Mouse (Mus musculus): ENCODE measurements around the gene Dnajb13. TPM values are rescaled to one million over a fixed set of nuclear protein-coding genes. Genes with fewer than 3 reads are reported as not detected.

Dnajb13 gene
- 0.42 and 0.81 TPM in 2 replicates for polyA plus RNA-seq (2016; fragmentation: Nextera tagmentation; extraction: Ambion mirVana)

DNA sequence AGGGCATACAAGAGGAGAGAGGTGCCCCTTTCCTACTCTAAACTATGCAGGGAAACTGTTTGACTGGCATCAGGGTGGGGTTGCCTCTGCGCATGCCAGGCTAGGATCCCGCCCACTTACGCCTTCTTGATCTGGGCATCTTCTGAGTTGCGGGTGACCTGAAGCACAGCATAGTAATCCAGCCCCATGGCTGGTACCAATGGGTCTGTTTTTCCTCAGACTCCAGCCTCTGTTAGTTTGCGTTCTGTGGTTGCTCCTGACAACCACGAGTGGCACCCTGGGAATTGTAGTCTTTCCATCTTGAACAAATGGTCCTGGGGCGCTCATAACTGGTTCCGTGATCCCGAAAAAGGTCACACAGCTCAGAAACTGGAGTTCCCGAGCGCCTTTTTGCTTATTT lies at the start of gene Dnajb13:
TSS of gene Dnajb13 (minus strand) at position 388 of the 400 bp plus-strand sequence.
- H3K9me3 ChIP-seq (replicated peaks): no peaks in the 10 kb centered on the region
- WGBS: 48% methylated on average over 11 of the region's 11 CpGs
- peak; percentile 24 for DNase-seq (ENCODE audit: low spot score)
- peaks cover 5% of the 10 kb centered on the region for H3K4me1 ChIP-seq
- H3K4me3 ChIP-seq: peak within 1 kb of the TSS; percentile 16; the same call in 1 of the 2 replicates
- H3K27me3 ChIP-seq (ENCODE audit: low read depth, poor library complexity, severe bottlenecking): no peaks in the 10 kb centered on the region
- H3K27ac ChIP-seq (replicated peaks): no peak within 1 kb of the TSS
- H3K36me3 ChIP-seq: no peaks in the 10 kb centered on the region

DNA sequence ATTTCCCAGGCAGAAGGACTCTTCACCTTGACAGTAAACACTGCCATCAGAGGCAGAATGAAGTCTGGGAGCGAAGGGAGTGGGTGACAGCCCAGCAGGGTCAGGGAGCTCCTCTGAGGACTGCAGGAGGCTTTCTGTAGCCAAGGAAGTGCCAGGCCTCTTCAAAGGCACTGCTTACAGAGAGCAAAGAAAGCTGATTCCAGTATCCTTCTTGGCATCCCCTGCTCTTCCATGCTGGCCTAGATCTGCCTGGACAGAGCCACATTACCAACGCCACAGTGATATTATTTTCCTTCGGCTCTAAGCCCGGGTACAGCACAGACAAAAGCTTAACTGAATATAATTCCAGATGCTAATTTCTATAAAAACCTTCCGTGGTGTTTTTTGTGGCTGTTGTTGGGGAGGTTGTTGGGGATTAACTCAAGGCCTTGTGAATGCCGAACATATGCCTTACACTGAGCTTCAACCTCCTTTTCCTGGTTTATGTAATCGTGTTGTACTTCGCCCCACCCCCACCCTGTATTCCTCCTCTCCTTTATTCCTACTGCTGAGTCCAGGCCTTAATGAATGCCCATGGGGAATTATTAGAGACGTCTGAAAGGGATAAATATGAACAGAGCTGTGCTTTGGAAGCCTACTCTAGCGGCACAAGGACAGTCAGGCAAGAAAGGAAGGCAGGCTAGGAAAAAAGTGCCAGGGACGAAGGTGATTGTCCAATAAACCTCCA lies 47.3 kb upstream of the Dnajb13 start:
- Histone ChIP-seq H3K4me3 (no peak overlapping the region), H3K27ac (replicated peaks) (0 out of 2 replicates have a peak overlapping the region, but pooled peaks have one; percentile 52), H3K27me3 (ENCODE audit: low read depth, poor library complexity, severe bottlenecking) (no peaks in the 10 kb centered on the region), H3K9me3 (replicated peaks) (no peaks in the 10 kb centered on the region), H3K4me1 (no peaks in the 10 kb centered on the region), H3K36me3 (peaks cover 8% of the 10 kb centered on the region; the same call in 1 of the 2 replicates)
- DNase-seq (ENCODE audit: low spot score): no peak
- 80% methylated on average over 11 of the region's 11 CpGs for WGBS

DNA sequence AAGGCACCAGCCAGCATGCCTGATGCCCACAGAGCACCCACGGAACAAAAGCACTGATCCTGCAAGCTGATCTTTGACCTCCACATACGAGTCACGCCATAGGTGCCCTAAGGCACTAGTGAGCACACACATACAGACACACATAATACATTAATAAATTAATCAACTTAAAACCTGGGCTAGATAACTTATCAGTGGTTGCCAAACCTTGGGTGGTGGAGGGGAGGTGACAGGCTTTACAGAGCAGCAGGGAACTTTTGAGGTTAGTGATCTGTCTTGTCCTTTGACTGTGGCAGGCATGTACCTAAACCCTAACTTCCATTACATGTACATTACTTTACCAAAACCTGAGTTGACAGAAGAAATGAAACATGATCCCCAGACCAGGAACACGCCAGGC lies 44.6 kb upstream of the Dnajb13 start:
- Histone ChIP-seq H3K27ac (replicated peaks) (no peak overlapping the region), H3K27me3 (ENCODE audit: low read depth, poor library complexity, severe bottlenecking) (no peaks in the 10 kb centered on the region), H3K9me3 (replicated peaks) (no peaks in the 10 kb centered on the region), H3K36me3 (no peaks in the 10 kb centered on the region), H3K4me1 (peaks cover 15% of the 10 kb centered on the region), H3K4me3 (no peak overlapping the region)
- no peak for DNase-seq (ENCODE audit: low spot score)
- WGBS: 83% methylated on average over 4 of the region's 4 CpGs

DNA sequence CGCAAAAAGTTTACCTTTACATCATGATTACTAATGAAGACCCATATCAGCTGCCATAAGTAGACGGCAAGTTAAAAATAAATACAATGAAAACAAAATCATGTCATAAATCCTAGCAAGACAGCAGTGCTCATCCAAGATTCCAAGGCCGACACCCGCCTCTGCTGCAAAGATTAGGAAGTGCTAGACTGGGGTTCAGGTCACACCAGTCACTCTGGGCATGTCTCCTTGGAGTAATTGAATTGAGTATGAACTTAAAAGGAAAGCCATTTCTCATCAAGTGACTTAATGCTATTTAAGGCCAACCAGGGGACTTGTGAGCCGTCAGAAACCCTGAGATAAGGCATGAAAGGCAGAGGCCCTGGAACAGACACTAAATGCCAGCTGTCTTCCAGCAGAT lies 42.5 kb upstream of the Dnajb13 start:
- H3K4me1 ChIP-seq: peaks cover 15% of the 10 kb centered on the region

DNA sequence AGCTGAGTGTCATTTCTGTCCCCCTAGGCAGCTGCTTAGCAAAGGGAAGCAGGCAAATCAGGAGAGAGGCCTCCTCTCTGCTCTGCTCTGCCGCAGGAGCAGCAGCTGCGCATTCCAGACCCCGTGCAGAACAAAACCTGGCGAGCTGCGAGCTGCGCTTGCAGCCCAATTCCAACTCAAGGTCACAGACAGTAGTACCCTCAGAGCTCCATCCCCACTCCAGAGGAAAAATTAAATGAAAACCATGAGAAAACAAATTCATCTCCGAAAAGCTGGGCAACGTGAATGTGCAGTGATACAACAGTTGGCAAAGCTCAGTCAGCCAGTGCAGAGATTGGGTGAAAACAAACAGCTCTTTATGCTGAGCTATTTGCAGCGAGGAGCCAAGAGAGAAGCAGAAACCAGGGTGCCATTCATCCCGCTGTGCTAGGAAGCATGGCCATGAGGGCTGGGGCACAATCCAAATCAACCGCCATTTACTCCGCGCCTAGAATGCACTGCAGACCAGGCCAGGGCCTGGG lies 40.7 kb upstream of the Dnajb13 start:
- 25% methylated on average over 13 of the region's 13 CpGs for WGBS
- H3K36me3 ChIP-seq: peaks cover 5% of the 10 kb centered on the region; the same call in 1 of the 2 replicates
- peaks cover 15% of the 10 kb centered on the region for H3K4me1 ChIP-seq
- DNase-seq (ENCODE audit: low spot score): peak; percentile 41
- H3K27ac ChIP-seq (replicated peaks): peak overlapping the region; percentile 81
- H3K27me3 ChIP-seq (ENCODE audit: low read depth, poor library complexity, severe bottlenecking): no peaks in the 10 kb centered on the region
- no peaks in the 10 kb centered on the region for H3K9me3 ChIP-seq (replicated peaks)
- peak overlapping the region; percentile 21; the same call in 1 of the 2 replicates for H3K4me3 ChIP-seq

More for the DNA sequence above, 42.5 kb upstream of the Dnajb13 start:
- no peaks in the 10 kb centered on the region for H3K9me3 ChIP-seq (replicated peaks)
- WGBS: 91% methylated on average over 5 of the region's 5 CpGs
- no peaks in the 10 kb centered on the region for H3K27me3 ChIP-seq (ENCODE audit: low read depth, poor library complexity, severe bottlenecking)
- H3K4me3 ChIP-seq: no peak overlapping the region
- H3K27ac ChIP-seq (replicated peaks): no peak overlapping the region
- no peaks in the 10 kb centered on the region for H3K36me3 ChIP-seq
- DNase-seq (ENCODE audit: low spot score): no peak

DNA sequence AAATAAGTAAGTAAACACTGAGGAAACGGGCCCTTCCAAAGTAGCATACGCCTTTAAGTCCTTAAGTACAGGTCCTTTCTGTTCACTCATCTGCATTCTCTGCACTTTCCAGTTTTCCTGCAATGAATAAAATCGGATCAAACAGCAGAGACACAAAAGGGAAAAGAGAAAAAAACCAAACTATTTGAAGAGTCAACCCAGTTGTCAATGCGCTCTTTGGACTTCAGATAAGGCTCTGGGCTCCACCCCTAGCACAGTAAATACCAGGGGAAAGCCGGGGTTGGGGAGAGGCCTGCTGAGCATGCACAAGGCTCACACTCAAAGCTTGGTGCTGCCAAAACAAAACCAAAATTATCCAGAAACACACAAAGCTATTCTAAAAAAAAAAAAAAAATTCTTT lies 40.2 kb upstream of the Dnajb13 start:
- H3K27me3 ChIP-seq (ENCODE audit: low read depth, poor library complexity, severe bottlenecking): no peaks in the 10 kb centered on the region
- WGBS: 57% methylated on average over 5 of the region's 5 CpGs
- H3K27ac ChIP-seq (replicated peaks): peak overlapping the region; percentile 81
- no peaks in the 10 kb centered on the region for H3K9me3 ChIP-seq (replicated peaks)
- no peak overlapping the region for H3K4me3 ChIP-seq
- peaks cover 10% of the 10 kb centered on the region; the same call in 1 of the 2 replicates for H3K36me3 ChIP-seq
- DNase-seq (ENCODE audit: low spot score): no peak
- H3K4me1 ChIP-seq: peaks cover 15% of the 10 kb centered on the region

DNA sequence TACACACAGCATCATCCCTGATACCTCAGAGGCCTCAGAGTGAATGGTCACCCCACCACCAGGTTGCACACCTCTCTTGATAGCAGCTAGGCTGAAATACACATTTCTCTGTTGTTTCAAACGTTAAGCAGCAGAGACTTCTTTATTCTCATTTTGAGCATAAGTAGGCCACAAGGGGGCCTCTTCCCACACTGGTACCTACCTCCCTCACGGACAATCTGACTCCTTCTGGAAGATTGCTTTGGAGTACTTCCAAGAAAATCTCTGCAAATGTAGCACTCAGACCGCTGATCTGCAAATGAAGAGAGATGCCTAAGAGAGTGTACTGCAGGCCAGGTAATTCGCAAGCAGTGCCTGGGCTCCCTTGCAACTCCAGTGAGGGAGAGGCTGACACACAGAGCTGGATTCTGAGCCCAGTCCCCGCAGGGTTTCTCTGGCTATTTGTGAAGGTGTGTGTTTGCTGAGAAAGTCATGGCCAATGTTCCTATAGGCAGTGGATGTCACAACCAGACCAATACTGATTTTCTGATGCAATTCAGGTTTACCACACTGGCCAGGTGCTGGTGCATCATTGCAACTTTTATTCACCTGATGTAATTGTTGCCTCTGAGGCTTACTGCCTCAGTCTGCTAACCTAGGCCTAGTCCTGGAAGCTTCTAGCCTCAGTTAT lies 35.7 kb upstream of the Dnajb13 start:
- no peak overlapping the region for H3K27ac ChIP-seq (replicated peaks)
- 73% methylated on average over 5 of the region's 5 CpGs for WGBS
- no peak for DNase-seq (ENCODE audit: low spot score)

GRCm38 (mm10) chr7:100549796-100550195 lies 35.0 kb upstream of the Dnajb13 start:
- Histone ChIP-seq H3K27ac (replicated peaks) (no peak overlapping the region), H3K36me3 (peaks cover 19% of the 10 kb centered on the region), H3K4me1 (peaks cover 5% of the 10 kb centered on the region), H3K27me3 (ENCODE audit: low read depth, poor library complexity, severe bottlenecking) (no peaks in the 10 kb centered on the region), H3K9me3 (replicated peaks) (no peaks in the 10 kb centered on the region), H3K4me3 (no peak overlapping the region)
- no peak for DNase-seq (ENCODE audit: low spot score)
- WGBS: 89% methylated on average over 3 of the region's 3 CpGs

More for the DNA sequence above, 35.7 kb upstream of the Dnajb13 start:
- no peaks in the 10 kb centered on the region for H3K9me3 ChIP-seq (replicated peaks)
- H3K4me1 ChIP-seq: peaks cover 11% of the 10 kb centered on the region
- H3K36me3 ChIP-seq: peaks cover 19% of the 10 kb centered on the region
- no peak overlapping the region for H3K4me3 ChIP-seq
- H3K27me3 ChIP-seq (ENCODE audit: low read depth, poor library complexity, severe bottlenecking): no peaks in the 10 kb centered on the region

GRCm38 (mm10) chr7:100547631-100548030 lies 32.9 kb upstream of the Dnajb13 start:
- 85% methylated on average over 4 of the region's 4 CpGs for WGBS
- Histone ChIP-seq H3K4me1 (no peaks in the 10 kb centered on the region), H3K27ac (replicated peaks) (no peak overlapping the region), H3K36me3 (peaks cover 19% of the 10 kb centered on the region), H3K27me3 (ENCODE audit: low read depth, poor library complexity, severe bottlenecking) (no peaks in the 10 kb centered on the region), H3K4me3 (no peak overlapping the region), H3K9me3 (replicated peaks) (no peaks in the 10 kb centered on the region)
- DNase-seq (ENCODE audit: low spot score): no peak

DNA sequence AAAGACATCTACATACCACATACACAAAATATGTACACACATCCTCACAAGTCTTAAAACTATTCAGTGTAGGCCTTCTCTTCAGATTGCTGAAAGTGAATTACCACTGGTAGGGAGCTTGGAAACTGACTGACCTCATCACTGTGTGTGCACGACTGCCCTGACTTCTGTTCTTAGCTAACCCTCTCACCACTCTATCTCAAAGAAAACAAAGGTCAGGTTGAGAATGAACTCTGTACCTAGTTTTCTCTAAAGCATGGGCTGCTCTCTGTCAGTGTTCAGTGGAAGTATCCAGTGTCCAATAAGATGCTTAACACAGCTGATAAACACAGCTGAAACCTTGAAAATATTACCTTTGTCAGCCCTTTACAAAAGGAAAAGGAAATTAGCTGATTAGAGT lies 29.7 kb upstream of the Dnajb13 start:
- no peaks in the 10 kb centered on the region for H3K9me3 ChIP-seq (replicated peaks)
- WGBS: 84% methylated on average over 1 of the region's 1 CpGs
- DNase-seq (ENCODE audit: low spot score): no peak
- no peak overlapping the region for H3K4me3 ChIP-seq
- no peaks in the 10 kb centered on the region for H3K4me1 ChIP-seq
- no peak overlapping the region for H3K27ac ChIP-seq (replicated peaks)
- H3K36me3 ChIP-seq: peaks cover 19% of the 10 kb centered on the region
- H3K27me3 ChIP-seq (ENCODE audit: low read depth, poor library complexity, severe bottlenecking): no peaks in the 10 kb centered on the region

GRCm38 (mm10) chr7:100539516-100539915 lies 24.8 kb upstream of the Dnajb13 start:
- Histone ChIP-seq H3K9me3 (replicated peaks) (no peaks in the 10 kb centered on the region), H3K36me3 (peaks cover 21% of the 10 kb centered on the region), H3K27ac (replicated peaks) (no peak overlapping the region), H3K4me3 (no peak overlapping the region), H3K4me1 (peaks cover 14% of the 10 kb centered on the region), H3K27me3 (ENCODE audit: low read depth, poor library complexity, severe bottlenecking) (no peaks in the 10 kb centered on the region)
- no peak for DNase-seq (ENCODE audit: low spot score)
- 96% methylated on average over 9 of the region's 9 CpGs for WGBS

DNA sequence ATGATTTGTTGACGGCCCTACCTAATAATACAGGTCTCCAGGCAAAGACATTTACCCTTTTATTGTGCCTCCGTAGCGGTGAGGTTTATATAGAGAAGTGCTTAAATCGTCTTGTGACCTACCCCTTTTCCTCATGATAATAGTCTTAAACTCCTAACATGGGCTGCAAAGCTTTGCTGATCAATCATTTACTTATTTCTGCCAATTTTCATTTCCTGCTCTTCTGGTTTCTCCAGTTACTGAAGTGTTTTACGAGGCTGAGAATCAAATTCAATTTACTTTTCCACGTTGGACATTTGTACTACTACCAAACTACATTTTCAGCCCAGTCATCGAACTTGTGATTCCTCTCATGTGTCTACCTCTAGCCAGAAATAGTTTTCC lies 22.8 kb upstream of the Dnajb13 start:
- WGBS: 40% methylated on average over 7 of the region's 7 CpGs
- Histone ChIP-seq H3K4me1 (peaks cover 14% of the 10 kb centered on the region), H3K9me3 (replicated peaks) (no peaks in the 10 kb centered on the region), H3K36me3 (peaks cover 21% of the 10 kb centered on the region), H3K4me3 (peak overlapping the region; percentile 65), H3K27me3 (ENCODE audit: low read depth, poor library complexity, severe bottlenecking) (no peaks in the 10 kb centered on the region), H3K27ac (replicated peaks) (peak overlapping the region; percentile 85)
- DNase-seq (ENCODE audit: low spot score): no peak

All from midbrain, embryonic 10.5 days (tissue).